Mouse (Mus musculus): ENCODE measurements around the gene Sptbn4.
A peak's percentile ranks its signal among the peaks of the same experiment; 100 is the strongest.

Sptbn4 gene

DNA sequence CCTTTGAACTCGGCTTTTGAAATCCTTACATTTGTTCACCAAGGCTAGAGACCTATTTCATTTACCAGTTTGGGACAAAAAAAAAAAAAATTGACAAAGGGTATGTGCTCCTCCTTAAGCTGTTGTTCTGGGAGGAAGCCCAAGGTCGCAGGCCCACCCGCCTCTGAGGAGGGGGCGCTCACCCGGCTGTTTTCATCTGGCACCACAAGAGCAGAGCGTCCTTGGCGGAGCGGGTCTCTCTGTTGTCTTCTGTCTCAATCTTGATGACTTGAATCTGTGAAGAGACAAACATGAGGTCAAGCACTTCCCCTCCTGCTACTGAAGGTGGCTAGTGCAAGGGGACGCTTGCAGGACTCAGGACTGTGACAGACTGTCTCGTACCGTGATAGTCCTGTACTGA is 19.5 kb downstream of the Sptbn4 start:
- DNase-seq, result no peak

DNA sequence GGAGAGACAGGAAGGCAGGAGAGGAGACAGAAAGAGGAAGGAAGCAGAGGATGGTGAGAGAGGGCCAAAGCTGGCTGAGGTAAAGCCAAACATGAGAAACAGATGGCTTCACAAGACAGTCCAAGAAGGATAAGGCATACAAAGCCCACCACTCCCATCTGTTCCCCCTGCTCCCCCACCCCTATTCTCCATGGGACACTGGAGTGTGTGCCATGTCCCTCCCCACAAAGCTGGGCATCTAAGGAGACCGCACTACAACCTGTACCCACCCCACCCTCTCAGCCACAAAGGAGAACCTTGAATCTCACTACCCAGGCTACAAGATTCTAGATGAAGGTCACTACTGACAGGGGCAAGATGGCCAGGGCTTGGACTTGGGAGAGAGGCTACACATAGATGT is 20.1 kb downstream of the Sptbn4 start:
- no peak for DNase-seq

DNA sequence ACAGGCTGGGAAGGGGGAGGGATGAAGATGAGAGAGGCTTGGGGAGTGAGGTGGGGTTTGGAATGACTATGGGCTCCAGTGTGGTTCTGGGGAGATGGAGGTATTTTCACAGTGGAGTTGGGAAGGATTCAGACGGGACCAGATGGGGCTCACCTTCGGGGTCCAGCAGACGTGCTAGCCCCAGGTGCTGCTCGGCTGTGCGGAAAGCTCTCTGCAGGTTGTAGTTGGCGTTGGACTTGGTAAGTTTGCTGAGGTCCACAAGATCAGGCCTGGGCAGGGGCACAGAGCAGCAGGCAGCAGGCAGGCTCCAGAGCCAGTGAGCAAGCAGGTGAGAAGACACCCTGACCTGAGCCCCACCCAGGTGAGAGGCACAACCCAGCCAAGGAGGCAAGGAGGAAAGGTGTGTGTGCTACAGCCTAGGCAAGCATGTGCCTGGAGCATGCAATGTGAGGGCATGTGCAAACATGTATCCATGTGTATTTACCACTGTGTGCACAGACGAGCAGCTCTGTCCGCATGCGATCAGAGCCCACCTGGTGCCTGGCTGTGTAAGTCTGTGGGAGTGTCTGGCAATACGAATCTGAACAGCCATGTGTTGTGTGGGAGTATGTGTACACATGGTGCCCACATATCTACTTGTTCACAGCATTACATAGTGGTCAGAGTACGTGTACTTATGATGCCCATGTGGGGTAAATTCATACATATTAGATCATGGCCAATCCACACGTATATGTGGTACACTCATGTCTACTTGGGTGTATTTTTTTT is 23.7 kb downstream of the Sptbn4 start:
- no peak for DNase-seq

DNA sequence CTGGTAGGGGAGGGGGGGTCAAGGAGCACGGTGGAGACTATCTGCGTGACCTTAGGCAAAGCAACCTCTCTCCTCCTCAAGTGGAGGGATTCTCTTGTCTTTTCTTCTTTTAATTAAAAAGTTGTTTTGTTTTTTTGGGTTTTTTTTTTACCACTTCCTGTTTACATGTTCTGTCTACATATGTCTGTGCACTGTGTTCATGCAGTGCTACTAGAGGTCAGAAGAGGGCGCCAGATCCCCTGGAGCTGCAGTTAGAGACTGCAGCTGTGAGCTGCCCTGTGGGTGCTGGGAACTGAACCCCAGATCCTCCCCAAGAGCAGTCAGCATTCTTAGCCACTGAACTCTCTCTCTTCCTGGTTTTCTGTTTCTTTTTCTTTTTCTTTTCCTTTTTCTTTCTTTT is 28.4 kb downstream of the Sptbn4 start:
- DNase-seq, result peak; percentile 29

DNA sequence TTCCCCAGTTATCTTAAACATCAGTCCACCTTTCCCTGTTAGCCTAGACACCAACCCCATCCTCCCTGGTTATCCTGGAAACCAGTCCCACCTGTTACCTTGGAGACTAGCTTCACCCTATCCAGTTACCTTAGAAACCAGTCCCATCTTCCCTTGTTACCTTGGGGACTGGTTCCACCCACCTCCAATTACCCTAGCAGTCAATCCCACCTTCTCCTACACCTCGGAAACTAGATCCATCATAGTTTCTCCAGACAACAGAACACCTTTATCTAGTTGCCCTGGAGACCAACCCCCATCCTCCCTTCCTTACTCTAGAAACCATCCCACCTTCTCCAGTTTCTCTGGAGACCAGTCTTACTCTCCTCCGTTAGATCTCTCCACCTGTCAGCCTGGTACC is 30.3 kb downstream of the Sptbn4 start:
- DNase-seq, result no peak

DNA sequence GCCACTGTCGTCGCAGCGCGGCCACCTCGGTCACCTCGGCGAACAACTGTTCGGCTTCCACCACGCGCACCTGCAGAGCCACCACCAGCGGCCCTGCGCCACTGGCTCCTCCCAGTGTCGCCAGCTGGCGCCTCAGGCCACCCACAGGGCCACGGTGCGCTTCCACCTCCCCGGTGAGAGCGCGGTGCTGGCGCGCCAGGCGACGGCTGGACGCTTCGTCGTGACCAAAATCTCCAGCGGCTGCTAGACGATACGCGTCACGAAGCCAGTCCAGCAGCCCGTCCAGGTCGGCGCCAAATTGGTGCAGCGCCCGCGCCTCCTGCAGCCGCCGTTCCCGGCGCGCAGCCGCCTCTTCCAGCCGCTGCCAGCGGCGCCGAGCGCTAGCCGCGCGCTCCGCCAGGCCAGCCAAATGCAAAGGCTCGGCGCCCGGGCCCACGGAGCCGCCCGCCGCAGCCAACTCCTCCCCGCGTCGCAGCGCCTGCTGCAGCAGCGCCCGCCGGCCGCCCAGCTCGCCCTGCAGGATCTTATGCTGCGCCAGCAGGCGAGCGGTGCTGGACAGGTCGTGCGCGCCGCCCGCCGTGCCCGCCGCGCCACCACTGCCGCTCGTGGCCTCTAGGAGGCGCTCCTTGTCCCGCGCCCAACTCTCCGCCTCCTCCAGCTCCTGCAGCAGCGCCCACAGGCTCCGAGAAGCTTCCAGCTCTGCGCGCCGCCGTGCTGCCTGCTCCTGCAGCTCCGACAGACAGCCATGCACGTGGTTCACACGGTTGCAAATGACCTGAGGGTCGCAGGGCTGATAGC is 38.9 kb downstream of the Sptbn4 start:
- peak; percentile 69 for DNase-seq

DNA sequence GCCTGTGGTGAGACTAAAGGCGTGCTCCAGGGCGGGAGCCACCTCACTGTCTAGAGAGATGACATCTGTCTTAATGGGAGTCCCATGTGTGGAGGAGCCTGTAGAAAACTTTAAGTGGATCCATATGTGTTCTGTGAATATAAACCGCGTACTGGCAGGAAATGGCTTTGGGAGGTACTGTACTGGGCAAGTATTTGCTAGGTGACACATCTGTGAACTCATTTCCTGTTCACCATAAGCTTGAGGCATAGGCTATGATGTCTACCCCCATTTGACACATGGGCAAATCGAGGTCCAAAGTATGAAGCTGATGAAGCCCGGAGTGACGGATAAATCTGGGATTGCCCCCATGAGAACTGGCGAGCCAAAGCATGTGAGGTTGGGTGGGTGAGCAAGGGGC is 39.7 kb downstream of the Sptbn4 start:
- DNase-seq, result no peak

DNA sequence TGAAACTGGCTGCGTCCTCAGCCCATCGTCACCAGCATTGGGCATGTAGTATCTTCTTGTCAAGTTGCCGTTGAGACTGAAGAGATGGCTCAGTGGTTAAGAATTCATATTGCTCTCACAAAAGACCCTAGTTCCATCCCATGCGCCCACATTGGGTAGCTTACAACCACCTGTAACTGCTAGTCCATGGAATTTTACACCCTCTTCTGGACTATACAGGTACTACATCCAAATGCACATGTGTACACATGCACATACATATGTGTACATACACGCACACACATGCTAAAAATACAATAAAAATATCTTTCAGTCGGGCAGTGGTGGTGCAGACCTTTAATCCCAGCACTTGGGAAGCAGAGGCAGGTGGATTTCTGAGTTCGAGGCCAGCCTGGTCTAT is 41.0 kb downstream of the Sptbn4 start:
- DNase-seq, result no peak

DNA sequence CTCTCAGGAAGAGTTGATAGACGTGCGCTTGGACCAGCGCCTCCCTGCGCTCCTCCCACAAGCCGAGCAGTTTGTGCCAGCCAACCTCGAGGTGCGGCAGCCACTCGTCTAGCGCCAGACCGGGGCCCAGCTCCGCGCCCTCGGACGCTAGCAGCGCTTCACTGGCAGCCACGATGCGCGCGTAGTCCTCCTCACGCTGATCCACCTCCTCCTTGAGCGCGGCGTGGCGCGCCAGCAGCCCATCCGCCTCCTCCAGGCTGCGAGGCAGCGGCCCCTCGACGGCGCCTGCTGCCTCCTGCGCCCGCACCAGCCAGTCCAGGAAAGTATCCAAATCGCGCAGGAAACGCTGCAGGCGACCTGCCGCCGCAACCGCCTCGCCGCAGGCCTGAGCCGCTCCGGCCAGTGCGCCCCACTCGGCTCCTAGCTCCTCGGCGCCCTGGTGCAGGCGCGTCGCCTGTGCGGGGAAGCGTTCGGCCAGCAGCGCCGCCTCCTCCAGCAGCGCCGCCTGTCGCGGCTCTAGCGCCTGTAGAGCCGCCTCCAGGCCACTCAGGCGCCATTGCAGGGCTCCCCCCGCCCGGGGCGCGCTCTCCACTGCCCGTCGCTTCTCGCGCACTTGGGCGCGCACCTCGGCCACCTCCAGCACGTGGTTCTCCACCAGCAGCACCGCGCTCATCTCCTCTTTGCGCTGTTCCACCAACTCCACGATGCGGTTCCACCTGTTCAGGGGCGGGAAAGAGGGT is 43.1 kb downstream of the Sptbn4 start:
- no peak for DNase-seq

DNA sequence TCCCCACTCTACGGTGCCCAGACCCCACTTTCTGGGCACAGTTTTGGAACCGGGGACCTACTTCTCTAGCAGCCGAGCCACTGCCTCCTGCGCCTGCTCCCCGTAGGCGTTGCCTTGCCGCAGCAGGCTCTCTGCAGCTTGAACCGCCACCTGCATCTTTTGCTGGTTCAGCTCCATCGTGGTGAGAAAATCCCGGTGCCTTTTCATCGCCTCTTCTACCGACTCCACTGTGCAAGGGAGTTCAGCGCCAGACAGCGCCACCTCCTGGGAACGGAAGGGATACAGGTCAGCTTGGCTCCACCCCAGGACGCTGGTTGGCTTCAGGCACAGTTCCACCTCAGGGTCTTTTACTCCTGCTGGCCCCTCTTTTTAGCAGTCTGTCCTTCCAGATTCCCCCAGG is 44.8 kb downstream of the Sptbn4 start:
- peak; percentile 65 for DNase-seq

DNA sequence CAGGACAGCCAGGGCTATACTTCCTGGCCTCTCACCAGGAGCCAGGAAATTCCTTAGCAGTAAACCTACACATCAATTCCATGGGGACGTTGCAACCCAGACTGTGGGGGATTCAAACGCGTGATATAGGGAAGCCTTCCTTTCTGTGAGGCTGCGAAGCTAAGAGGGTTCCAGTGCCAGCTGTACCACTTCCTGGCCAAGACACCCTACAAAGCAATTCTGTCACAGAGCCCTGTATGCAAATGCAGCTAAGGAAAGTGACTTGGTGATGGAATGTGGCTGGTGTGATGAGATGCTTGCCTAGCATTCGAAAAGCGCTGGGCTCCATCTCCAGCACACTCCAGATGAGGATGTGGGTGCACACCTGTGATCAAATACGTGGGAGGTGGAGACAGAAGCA is 46.9 kb downstream of the Sptbn4 start:
- no peak for DNase-seq

DNA sequence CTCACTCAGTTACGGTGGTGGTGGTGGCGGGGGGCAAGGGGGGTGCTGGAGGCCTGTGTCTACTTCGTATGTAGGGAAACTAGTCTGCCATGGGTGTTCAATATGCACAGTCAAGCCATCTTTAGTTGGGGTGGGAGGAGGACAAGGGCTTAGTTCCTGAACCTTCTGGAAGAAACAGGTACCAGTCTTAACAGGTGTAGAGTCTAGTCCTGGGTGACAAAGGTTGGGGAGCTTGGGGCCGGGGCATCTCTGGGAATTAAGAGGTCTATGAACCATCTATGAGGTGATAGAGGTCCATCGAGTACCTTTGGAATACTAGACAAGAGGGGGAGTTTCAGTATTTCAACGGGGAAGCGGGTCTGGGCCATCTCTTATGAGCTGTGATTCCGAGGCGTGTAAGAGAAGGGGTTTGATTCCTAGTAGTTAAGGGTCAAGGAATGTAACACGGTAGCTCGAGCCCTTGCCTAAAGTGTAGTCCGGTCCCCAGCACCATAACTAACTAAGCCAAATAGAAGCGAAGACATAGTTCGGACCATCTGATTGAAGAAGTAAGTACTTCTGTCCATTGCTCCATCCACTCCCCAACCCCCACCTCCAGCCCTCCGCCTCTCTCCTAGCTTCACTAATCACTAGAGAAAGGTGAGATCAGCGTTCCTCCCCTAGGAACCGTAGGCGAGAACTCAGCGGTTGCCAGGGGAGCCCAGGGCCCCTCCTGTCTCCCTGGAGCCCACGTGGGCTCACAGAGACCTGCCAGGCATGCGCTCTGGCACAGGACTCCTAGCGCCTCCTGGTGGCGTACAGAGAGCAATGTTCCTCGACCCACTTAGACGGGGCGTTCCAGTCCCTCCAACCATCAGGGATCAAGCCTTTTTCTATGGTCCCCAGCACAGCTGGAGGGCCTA is 50.2 kb downstream of the Sptbn4 start:
- peak; percentile 72 for DNase-seq

DNA sequence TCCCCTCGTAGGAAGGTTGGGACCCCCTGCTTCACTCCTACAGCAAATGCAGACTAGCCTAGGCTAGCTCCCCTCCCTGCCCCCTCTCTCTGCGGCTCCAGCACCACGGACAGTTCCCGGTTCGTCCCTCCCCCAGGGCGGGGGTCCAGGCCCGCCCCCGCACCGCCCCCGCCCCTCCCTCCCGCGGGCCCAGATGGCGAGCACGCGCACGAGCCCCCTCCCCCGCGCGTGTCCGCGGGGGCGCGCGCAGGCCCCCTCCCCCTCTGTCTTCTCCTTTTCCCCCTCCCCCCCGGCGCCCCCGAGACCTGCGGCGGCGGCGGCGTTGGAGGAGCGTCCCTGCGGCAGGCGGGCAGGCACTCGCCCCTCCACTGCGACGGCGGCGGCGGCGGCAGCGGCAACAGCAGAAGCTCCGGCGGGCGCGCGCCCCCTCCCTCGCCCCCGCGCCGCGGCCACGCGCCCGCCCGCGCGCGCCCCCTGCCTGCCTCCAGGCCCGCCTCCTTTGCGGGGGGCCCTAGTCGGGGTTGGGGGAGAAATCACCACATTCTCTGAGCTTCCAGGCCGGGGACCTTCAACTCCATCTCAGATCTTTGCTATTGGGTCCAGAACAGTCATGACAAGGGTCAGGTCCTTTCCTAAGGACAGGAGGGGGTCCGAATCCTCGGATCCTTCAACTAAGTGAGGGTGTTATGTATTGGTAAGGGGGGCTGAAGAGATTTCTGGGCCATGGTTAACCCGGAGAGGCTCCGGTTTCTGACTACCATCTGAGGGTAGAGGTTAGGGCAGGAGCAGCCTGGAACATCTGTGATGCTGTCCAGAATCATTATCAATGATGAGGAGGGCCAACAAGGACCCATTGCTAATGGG is 51.1 kb downstream of the Sptbn4 start:
- peak; percentile 58 for DNase-seq

DNA sequence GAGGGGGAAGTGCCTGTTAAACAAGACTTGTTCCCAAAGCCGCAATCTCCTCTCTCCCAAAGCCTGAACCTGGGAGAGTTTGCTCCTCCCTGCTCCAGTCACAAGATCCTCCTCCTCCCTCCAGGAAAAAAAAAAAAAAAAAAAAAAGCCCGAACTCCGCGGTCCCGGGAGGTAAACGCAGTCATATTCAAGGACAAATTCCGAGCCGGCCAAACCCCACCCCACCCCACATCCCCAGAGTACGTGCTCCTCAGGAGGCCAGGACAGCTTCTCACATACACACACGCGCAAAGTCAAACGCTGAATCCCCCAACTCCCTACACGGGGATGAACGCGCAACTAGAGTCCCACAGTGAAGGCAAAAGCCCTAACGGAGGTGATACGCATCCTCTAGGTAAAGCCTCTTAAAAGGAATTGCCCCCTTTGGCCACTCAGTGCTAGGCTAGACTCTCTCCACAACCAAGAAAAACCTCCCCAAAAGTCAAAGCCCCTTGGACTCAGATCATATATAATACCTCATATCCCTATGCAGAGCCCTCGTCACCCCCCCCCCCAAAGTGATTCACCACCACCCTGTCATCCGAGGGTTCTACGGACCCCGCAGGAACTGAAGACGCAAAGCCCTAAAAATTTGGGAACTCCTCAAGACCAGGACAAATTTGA is 51.8 kb downstream of the Sptbn4 start:
- no peak for DNase-seq

DNA sequence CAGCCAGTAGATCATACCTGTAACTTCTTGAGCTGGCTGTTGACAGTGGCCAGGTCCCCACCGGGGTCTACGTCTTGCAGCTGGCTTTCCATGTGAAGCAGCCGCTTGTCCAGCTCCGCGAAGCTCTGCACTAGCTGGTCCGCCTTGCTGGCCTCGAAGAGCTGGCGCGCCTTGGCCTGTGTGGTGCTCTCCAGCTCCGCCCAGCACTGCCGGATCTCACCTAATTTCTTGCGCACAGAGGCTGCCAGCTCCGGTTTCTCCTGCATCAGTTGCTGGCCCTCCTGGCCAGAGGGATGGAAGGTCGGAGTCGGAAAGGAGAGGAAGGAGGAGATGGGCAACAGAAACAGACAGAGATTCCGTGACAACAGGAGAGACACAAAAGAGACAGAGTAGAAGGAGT is 56.1 kb downstream of the Sptbn4 start:
- DNase-seq, result no peak

DNA sequence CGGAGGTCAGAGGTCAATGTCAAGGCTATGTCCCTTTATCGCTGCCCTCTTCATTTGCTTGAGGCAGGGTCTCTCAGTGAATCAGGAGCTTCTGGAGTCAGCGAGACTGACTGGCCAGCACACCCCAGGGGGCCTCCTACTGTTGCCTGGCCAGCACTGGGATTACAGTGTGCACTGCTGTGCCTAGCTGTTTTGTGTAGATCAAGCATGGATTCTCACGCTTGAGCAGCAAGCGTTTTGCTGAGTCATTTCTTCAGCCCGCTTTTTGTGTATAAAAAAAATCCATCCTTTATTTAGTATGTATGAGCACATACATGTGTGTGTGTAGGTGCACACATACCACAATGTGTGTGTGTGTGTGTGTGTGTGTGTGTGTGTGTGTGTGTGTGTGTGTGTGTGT is 58.3 kb downstream of the Sptbn4 start:
- DNase-seq, result no peak

DNA sequence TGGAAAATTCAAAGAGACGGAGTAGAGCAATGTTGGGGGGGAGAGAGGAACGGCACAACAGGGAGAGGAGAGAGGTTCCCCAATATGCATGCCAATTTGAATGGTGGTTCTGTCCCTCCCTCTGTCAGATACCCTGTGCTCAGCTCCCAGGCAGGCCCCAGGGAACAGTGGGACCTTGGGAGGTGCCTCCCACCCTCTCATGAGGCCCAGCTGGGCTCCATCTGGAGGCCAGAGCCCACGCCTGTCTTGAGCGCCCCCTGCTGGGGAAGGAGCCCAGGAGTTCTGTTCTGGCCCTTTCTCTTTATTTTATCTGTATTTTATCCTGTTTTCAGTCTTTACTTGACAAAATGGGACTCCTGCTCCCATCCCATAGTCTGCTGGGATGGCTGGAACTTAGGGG is 62.8 kb downstream of the Sptbn4 start:
- DNase-seq, result peak; percentile 77

DNA sequence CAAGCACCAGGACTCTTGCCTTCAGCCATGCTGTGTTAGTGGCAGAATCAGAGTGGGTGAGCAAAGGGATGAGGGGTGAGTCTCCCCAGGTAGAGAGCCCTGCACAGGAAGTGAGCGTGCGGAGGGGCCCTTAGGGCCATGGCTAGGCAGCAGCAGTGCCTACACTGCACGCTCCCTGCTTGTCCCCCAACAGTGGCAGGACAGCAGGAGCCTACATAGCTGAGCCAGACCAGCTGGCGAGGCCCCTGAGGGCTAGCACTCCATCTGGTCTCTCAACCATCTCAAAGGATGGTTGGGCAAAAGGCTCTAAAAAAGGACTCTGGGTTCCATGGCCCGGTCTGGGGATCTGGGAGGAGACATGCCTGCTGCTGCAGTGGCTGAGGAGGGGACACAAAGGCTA is 63.4 kb downstream of the Sptbn4 start:
- DNase-seq, result no peak

DNA sequence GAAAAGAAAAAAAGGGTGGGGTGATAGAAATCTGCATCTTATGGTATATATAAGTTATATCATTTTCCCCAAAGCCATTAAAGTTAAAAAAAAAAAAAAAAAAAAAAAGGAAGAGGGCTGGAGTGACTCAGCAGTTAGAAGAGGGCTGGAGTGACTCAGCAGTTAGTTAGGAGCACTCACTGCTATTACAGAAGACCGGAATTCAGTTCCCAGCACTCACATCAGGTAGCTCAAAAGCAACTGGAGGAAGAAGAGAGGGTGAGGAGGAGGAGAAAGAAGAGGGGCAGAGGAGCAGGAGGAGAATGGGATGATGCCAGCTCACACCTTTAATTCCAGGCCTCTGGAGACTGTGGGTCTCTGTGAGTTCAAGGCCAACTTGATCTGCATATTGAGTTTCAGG is 64.3 kb downstream of the Sptbn4 start:
- no peak for DNase-seq

DNA sequence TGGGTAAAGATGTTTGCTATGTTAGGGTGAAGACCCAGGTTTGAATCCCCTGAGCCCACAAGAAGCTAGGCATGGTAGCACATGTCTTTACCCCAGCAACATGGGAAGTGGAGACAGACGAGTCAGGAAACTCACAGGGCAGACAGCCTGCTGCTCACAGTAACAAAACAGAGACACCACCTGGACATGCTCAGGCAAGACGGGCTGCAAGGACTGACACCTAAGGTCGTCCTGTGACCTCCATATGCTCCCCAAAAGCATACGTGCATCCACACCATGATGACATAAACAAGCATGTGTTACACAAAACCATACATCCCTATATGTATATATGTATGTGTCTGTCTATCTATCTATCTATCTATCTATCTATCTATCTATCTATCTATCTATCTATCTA is 65.9 kb downstream of the Sptbn4 start:
- no peak for DNase-seq

DNA sequence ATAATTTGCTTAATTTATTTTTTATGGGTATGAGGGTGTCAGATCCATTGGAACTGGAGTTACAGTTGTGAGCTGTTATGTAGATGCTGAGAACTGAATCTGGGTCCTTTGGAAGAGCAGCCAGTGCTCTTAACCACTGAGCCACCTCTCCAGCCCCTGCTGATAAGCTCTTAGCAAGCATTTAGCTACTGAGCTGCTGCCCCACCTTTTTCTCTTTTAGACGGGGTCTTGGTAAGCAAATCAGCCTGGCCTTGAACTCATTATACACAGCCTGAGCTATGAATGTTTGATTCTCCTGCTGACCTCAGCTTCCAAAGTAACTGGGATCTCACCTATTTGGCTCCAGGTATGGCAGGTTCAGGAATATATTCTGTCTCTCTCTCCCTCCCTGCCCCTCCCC is 66.5 kb downstream of the Sptbn4 start:
- no peak for DNase-seq

Measured in liver (tissue).